Mouse (Mus musculus): ENCODE measurements around the gene M6pr. TPM values are rescaled to one million over a fixed set of nuclear protein-coding genes. Genes with fewer than 3 reads are reported as not detected.

The M6pr gene
- total RNA-seq, 2 experiments from 2014 or later: 20.0 to 23.0 TPM

DNA sequence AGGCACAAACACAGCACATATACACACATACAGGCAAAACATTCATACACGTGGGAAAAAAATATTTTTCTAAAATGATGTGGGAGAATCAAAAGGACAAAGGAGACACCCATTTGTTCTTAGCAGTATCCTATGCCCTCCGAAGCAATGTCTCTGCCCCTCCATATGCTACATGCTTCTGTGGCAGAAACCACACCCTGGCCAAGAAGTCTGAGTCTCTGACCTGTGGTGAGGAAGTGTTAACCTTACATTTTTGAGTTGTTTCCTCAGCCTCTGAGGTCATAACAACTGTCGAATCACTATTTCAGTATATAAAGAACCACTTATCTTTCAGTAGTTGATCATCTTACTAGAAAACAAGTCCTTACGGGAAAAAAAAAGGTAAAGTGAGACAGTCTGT, 5.9 kb upstream of the M6pr start:
- H3K4me3 ChIP-seq: no peak overlapping the region
- intact Hi-C loops (cut with DNase I): loop anchor here (5.0 to 10.0 kb wide), 2 partner anchors 740 to 1028 kb away; no protein-coding TSS in a partner anchor
- no peak overlapping the region for H3K27ac ChIP-seq
- no peak for TF ChIP-seq CTCF (IDR thresholded peaks at IDR 0.05)
- no peak for DNase-seq

- intact Hi-C loops (cut with DNase I): loop anchor here (5.0 to 10.0 kb wide), 2 partner anchors 741 to 1029 kb away; no protein-coding TSS in a partner anchor
- H3K4me3 ChIP-seq: no peak overlapping the region
- no peak for DNase-seq
- no peak for TF ChIP-seq CTCF (IDR thresholded peaks at IDR 0.05)
- H3K27ac ChIP-seq: no peak overlapping the region
These were observed 5.0 kb upstream of the M6pr start for GRCm38 (mm10) chr6:122303526-122303925.

GRCm38 (mm10) chr6:122304355-122304754, 4.2 kb upstream of the M6pr start:
- intact Hi-C loops (cut with DNase I): loop anchor here (2.0 to 10.0 kb wide), 3 partner anchors 46 to 1030 kb away; no protein-coding TSS in a partner anchor
- DNase-seq: peak; percentile 81
- Histone ChIP-seq H3K27ac (no peak overlapping the region), H3K4me3 (no peak overlapping the region)
- peak; percentile 97 for TF ChIP-seq CTCF (IDR thresholded peaks at IDR 0.05)

DNA sequence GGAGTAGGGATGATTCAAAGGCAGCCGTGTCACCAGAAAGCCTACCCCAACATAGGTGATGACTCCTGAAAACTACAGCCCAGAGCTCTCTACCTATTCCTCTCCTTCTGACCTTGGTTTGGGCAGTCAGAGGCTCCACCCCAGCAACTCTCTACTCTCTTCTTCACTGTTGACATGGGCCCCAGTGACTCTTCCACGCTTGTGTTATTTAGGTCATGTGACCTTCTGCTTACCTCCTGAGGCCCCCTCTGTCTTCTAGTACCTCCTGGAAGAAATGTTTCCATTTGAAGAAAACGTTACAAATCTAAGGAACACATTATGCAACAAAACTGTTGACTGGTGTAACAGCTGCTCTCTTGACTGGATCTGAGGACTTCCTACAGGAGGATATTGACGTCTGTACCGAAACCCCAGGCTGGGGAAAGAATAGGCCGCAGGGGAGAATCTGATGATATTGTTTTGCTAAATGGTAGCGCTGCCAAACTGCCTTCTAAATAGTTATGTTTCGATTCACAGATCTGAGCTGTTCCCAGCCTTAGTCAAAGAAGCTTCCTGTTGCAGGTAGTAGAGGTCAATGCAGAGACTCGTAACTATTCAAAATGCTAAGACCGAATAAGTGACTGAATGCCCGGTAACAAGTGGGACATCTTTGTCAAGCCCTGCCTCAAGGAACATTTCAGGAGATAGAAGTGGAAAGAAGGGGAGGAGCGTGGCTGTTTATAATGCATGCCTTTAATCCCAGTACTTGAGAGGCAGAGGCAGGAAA, 3.5 kb upstream of the M6pr start:
- no peak for DNase-seq
- intact Hi-C loops (cut with DNase I): loop anchor here (2.0 to 10.0 kb wide), 3 partner anchors 46 to 1030 kb away; no protein-coding TSS in a partner anchor
- Histone ChIP-seq H3K4me3 (no peak overlapping the region), H3K27ac (no peak overlapping the region)
- TF ChIP-seq CTCF (IDR thresholded peaks at IDR 0.05): no peak

- no peak for DNase-seq
- intact Hi-C loops (cut with DNase I): loop anchor here (10.0 kb wide), 1 partner anchor 1032 kb away; no protein-coding TSS in a partner anchor
- Histone ChIP-seq H3K27ac (no peak overlapping the region), H3K4me3 (no peak overlapping the region)
- no peak for TF ChIP-seq CTCF (IDR thresholded peaks at IDR 0.05)
These were observed 1.8 kb upstream of the M6pr start for GRCm38 (mm10) chr6:122306707-122307106.

DNA sequence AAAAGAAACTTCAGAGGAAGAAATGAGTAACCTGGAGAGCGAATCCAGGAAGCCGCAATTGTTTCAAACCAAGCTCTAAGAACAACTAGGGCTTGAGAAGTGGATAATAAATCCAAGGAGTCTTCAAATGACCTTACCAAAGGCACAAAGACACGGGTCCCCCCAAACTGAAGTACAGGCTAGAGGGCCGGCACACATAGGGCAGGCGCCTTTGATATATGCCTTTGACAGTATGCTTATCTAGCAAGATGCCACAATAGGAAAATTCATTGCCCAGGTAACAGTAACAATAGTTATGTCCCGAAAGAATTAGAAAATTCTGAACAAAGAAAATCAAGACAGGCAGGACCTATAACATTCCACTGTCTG, 400 bp upstream of the M6pr start:
- TF ChIP-seq CTCF (IDR thresholded peaks at IDR 0.05): no peak
- Histone ChIP-seq H3K4me3 (peak overlapping the region; percentile 84), H3K27ac (no peak overlapping the region; the same call in 1 of the 2 replicates)
- intact Hi-C loops (cut with DNase I): loop anchor here (2.0 to 10.0 kb wide), 2 partner anchors 31 to 1033 kb away; no protein-coding TSS in a partner anchor
- no peak for DNase-seq

- peak overlapping the region; percentile 84 for H3K4me3 ChIP-seq
- DNase-seq: no peak
- H3K27ac ChIP-seq: peak overlapping the region; percentile 93
- intact Hi-C loops (cut with DNase I): loop anchor here (2.0 to 10.0 kb wide), 2 partner anchors 29 to 1035 kb away; no protein-coding TSS in a partner anchor
- no peak for TF ChIP-seq CTCF (IDR thresholded peaks at IDR 0.05)
These were observed 983 bp downstream of the M6pr start for GRCm38 (mm10) chr6:122309446-122309960.

- Histone ChIP-seq H3K27ac (peak overlapping the region; percentile 5; the same call in 1 of the 2 replicates), H3K4me3 (peak overlapping the region; percentile 84)
- no peak for DNase-seq
- no peak for TF ChIP-seq CTCF (IDR thresholded peaks at IDR 0.05)
- intact Hi-C loops (cut with DNase I): no loop called here
These were observed 1.8 kb downstream of the M6pr start for GRCm38 (mm10) chr6:122310187-122310820.

DNA sequence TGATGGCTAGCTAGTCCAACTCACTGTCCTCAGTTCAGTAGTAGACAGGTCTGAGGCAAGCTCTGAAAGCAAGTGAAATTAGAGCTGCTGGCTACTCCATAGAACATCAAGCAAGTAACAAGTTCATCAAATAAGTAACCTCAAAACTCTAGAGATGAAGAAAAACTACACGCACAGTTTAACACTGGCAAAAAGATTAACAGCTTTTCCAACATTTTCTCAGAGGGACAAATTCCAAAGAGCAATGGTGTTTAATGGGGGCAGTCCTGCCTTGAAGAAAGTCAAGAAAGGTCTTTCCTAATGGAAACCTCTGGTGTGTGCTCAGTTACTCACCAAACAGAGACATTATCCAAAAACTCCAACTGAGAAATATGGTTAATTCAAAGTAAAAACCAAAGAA, 10.2 kb downstream of the M6pr start:
- intact Hi-C loops (cut with DNase I): no loop called here

GRCm38 (mm10) chr6:122325361-122325975, 16.9 kb downstream of the M6pr start:
- Histone ChIP-seq H3K27ac (no peak overlapping the region), H3K4me3 (no peak overlapping the region)
- DNase-seq: no peak
- intact Hi-C loops (cut with DNase I): no loop called here
- no peak for TF ChIP-seq CTCF (IDR thresholded peaks at IDR 0.05)

More for the DNA sequence above, 10.2 kb downstream of the M6pr start:
- H3K27ac ChIP-seq: no peak overlapping the region
- TF ChIP-seq CTCF (IDR thresholded peaks at IDR 0.05): no peak
- DNase-seq: no peak
- no peak overlapping the region for H3K4me3 ChIP-seq

- no peak overlapping the region for H3K27ac ChIP-seq
- intact Hi-C loops (cut with DNase I): no loop called here
- no peak for DNase-seq
- H3K4me3 ChIP-seq: no peak overlapping the region
- no peak for TF ChIP-seq CTCF (IDR thresholded peaks at IDR 0.05)
These were observed 24.6 kb downstream of the M6pr start for GRCm38 (mm10) chr6:122333081-122333612.

DNA sequence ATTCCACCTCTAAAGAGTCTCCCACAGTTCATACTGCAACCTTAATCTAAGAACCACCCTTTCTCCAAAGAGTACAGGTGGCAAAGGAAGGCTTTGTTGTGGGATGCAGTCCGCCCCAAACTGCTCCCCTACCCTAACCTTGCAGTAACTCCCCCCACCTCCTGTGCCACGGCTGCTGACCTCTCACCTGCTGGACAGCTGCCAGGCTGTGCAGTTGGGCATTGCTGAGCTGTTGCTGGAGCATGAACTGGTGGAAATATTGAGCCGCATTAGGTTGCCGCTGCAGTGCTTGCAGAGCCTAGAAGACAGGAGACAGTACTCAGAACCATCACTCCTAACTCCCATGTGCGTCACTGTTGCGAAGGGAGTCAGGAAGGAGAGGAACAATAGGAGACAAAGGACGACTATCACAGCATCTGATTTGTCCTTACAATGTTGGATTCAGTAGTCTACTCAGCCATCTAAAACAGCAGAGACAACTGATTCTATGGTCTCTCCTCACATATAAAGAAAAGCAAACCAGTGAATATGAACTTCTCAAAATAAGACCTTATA, 26.3 kb downstream of the M6pr start:
- no peak for TF ChIP-seq CTCF (IDR thresholded peaks at IDR 0.05)
- intact Hi-C loops (cut with DNase I): no loop called here
- H3K4me3 ChIP-seq: no peak overlapping the region
- H3K27ac ChIP-seq: no peak overlapping the region
- DNase-seq: no peak
